Mouse (Mus musculus): ENCODE measurements around the gene Olfr434.

GRCm38 (mm10) chr6:43202786-43203185, 10.0 kb upstream of the Olfr434 start:
- TF ChIP-seq CTCF (IDR thresholded peaks at IDR 0.05) (no peak), EP300 (IDR thresholded peaks at IDR 0.05) (no peak)
